Mouse (Mus musculus): ENCODE results near the gene Ifnb1. TPM values are rescaled to one million over a fixed set of nuclear protein-coding genes. Genes with fewer than 3 reads are reported as not detected.

Ifnb1 gene
- total RNA-seq, 4 experiments from 2014 or later: not detected

DNA sequence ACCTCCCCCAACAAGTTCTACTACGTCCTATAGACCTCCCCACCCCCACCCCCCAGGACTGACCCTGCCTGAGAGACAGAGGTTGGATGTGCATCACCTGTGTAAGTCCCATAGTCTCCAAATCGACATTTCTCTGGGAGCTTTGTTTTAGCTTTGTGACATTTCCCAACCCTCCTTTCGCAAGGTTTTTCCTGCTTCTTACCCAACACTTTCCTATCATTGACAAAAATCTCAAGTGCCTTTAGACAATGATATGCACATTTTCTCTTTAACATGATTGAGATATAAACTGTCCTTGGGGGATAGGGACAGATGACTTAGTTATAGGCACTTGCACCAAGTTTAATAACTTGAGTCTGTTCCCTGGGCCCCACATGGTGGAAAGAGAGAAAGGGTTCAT is 21.3 kb downstream of the Ifnb1 start:
- no peak for DNase-seq

DNA sequence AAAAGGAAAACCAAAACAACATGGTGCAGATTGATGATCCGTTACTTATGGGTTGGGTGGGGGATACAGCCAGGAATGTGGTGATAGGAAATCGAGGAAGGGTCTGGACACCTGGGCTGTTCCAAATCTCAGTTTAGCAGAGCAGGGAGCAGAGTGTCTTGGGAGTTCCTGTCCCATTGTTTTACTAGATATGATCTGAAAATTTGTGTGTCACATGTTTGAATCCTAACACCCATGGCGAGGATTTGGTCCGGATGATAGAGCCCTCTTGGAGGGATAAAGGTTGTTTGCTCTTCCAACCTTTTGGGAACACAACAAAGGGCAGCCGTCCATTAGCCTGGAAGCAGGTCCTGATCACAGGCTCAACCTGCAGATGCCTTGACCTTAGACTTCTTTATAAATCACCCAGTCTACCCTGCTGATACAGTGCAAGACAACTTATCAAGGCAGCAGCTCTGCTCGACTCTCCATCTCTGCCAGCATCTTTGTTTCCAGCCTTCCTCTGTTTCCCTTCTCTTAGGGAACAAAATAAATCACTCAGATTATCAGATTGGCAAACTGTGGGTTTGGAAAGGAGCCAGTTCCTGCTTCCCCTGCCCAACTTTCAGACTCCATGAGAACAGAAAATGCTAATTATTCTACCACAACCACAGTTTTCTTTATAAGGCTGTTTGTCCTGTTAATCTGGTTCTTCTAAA is 26.1 kb downstream of the Ifnb1 start:
- DNase-seq: peak; percentile 7

DNA sequence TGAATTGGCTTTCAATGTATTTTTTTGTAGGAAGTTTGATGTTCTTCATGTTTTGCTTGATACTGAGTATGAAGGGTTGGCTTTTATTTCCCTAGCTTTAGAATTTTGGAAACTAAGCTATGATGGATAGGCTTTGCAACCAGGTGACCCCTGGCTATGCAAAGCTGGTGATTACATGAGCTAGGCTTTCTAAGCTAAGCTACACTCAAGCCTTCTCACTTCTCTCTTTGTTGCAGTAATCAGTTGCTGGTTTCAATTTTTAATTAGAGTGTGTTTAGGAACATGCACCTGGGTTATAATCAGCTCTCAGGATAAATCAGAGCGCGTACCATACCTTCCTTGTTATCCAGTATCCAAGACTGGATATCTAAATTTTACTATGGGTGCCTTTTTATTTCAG is 33.0 kb downstream of the Ifnb1 start:
- no peak for DNase-seq

DNA sequence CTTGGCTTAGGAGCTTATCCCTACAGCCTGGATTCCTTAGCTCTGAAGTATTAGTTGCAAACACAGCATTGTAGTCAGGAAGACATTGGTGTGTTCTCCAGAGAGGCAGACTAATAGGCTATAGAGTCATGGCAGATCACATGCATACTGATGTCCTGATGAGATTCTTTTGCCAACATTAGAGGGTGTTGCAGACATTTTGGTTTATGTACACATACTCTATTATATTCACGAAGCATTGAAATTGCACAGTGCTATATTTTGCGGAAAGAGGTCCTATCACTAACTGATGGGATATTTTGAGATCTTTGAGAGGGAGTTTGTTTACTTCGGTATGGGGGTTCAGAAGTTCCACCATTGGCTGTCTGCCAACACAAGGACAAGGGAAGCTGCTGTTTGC is 34.5 kb downstream of the Ifnb1 start:
- no peak for DNase-seq

DNA sequence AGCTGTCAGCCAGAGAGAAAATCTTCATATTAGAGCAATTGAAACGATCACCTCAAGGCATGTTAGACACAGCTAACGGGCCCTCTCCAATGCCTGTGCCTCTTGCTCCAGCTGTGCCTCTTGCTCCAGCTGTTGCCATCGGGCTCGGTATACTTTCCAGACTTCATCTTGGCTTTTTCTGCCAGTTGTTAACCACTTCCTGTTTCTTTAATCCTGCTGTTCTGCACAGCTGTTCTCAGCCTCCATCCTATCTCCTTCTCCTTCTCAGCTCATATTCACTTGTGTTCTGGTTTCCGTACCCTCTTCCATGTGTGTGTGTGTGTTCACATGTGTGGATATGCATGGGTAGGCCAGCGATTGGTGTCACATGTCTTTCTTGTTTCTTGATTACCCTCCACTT is 42.4 kb downstream of the Ifnb1 start:
- no peak for DNase-seq

DNA sequence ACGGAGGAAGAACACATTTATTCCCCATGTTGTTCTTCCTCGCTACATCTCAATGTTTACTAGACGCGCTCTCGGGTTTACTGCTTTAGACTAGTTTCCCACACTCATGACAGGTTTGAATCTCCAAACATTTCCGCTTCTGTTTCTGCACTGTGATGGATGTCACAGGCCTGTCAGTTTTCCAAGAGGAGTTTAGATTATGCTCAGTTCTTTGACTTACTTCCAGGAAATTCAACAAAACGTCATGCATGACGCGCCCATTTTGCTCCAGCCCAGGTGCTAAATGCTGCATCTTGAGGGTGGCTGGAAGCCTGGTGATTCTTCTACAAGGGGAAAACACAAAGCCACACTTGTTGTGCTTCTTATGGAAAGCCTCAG is 43.8 kb downstream of the Ifnb1 start:
- DNase-seq: no peak

DNA sequence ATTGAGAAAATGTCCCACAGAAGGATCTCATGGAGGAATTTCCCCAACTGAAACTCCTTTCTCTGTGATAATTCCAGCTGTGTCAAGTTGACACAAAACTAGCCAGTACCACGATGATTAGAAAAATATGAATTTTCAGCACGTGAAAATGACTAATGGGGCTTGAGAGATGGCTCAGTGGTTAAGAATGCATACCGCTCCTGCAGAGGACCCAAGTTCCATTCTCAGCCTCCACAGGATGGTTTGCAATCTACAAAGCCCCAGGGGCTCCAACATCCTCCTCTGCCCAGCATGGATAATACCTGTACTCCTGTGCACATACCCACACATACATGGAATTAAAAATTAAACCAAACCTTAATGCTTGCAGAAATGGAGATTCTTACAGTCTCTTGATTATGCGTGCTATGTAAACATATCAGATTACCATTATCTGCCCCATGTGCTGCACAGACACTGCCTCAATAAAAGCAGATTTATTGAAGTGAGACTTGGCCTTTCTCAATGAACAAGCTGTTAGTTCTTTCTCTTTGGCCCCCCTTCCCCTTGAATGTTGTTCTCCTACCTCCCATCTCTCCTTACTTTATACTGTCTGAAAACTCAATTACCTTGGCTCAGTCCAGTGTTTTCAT is 44.3 kb downstream of the Ifnb1 start:
- no peak for DNase-seq

DNA sequence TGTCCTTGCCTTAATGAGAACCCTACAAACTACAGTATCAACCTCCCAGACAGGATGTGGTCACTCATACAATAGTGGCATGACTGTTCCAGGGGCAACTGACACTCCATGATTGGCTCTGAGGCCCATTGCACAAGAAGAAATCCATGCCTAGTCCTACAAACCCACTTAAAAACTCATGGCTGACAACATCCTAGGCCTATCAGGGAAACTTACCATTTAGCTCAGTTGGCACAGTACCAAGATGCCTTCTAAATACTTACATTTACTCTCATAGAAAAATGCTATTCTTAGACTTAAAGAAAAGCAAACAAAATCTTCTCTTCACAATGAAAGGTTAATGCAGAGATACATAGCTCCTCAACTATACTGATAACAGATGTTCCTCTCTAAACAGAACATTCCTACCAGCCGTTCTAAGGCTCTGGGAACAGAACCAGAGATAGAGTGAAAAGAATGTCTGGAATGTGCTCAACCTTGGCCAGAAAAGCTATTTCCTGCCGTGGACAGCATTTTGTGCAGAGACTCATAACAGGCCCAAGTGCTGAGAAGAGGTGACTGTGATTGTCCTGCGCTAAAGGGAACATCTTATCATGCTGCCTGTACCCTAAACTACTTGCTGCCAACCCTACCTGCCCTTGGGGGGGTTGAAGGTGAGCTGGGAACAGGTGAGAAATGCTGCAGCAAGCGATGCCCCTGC is 45.9 kb downstream of the Ifnb1 start:
- DNase-seq: no peak

DNA sequence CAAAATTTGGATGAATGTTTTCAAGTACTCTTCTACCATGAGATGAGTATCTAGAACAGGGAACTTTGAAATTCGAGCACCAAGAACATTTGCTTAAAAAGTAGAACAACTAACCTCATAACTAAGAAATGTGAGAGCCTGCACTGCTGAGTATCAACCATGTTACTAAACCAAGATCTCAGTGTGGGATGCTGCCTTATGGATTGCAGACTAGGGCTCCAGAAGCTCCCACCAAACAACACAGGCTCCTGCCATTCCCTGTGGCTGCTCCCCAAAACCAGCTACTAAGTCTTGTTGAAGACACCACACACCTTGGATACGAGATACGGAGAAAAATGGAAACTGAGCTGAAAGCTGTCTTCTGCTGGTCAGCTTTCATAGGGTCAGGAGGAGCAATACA is 46.5 kb downstream of the Ifnb1 start:
- no peak for DNase-seq

Other genes with a start within 250 kb of the Ifnb1 start
- gene Hacd4, start 83.8 kb downstream of the Ifnb1 start, total RNA-seq (2022): 1 to 10 TPM; 3.3 to 6.9 (median 5.0) TPM
- gene Ifna15, start 35.5 kb upstream of the Ifnb1 start, total RNA-seq (2022): not detected
- not detected for gene Ifna14, start 49.0 kb upstream of the Ifnb1 start, total RNA-seq (2022)
- gene Ifna9, start 69.6 kb upstream of the Ifnb1 start, total RNA-seq (2022): not detected
- not detected for gene Ifna12, start 80.6 kb upstream of the Ifnb1 start, total RNA-seq (2022)
- gene C87499, start 111.6 kb upstream of the Ifnb1 start, total RNA-seq (2022): not detected
- not detected for gene Ifna13, start 121.7 kb upstream of the Ifnb1 start, total RNA-seq (2022)
- not detected for gene Ifna16, start 154.2 kb upstream of the Ifnb1 start, total RNA-seq (2022)
- not detected for gene Ifna2, start 161.1 kb upstream of the Ifnb1 start, total RNA-seq (2022)
- gene Ifnab, start 168.6 kb upstream of the Ifnb1 start, total RNA-seq (2022): not detected
- under 1 TPM; 0.67 to 0.92 (median 0.73) TPM for gene Gm26566, start 199.0 kb upstream of the Ifnb1 start, total RNA-seq (2022)
- gene Klhl9, start 199.7 kb upstream of the Ifnb1 start, total RNA-seq (2022): 100 to 1,000 TPM in 1 of 4 experiments, 10 to 100 TPM in 3; 76.7 to 100 (median 91.0) TPM
- gene Gm13271, start 232.1 kb upstream of the Ifnb1 start, total RNA-seq (2022): not detected
- not detected for gene Gm13283, start 237.3 kb upstream of the Ifnb1 start, total RNA-seq (2022)

All from adrenal gland, adult 8-10 months (tissue).